8 mouse cellular contexts compared by ENCODE assay signal in the genomic region with DNA sequence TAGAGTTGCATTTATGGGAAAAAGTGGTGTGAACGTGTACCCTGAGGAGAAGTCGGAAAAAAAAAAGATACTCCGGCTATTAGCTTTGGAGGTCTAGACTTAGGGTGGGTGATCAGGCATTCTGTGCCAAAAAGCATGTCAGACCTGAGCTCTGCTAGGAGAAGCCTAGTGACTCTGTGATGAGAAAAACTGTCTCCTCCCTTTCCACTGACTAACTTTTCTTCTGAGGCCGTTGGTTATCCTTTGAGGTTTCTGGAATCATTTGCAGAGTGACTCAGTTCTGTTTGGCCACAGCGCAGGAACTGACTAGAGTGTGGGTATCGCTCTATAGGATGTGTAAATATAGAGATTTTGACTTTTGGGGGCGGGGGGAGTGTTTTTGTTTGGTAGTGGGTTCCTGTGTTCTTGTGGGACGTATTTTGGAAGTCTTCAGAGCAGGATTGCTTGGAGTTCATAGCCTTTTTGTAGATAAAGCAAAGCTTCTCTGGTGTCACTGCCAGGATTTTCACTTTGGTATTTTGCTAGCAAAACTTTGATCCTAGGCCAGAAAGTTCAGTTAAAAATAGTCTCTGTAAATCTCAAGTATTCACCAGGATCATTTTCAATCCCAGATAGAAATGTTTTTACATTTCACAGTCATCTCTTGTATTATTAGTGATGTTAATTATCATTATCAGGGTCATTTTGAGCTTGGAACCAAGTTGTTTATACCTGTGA. TPM values are rescaled to one million over a fixed set of nuclear protein-coding genes. Genes with fewer than 3 reads are reported as not detected.
DNase-seq lines count a peak whose midpoint lies in the region; ATAC-seq lines count a peak whose summit lies in the region.

No protein-coding gene starts in this region.

- peaks cover 22% of the 10 kb centered on the region for H3K4me1 ChIP-seq in forebrain, embryonic 16.5 days (replicated peaks; ENCODE audit: control insufficient read depth, insufficient read depth, low read length)
- peaks cover 34% of the 10 kb centered on the region for H3K4me1 ChIP-seq in limb, embryonic 10.5 days
- H3K4me1 ChIP-seq in neural tube, embryonic 15.5 days, result peaks cover 30% of the 10 kb centered on the region

- ATAC-seq in forebrain, embryonic 16.5 days, result no peak
- ATAC-seq in neural tube, embryonic 15.5 days (ENCODE audit: low FRiP score), result no peak

- no peaks in the 10 kb centered on the region for H3K9me3 ChIP-seq in forebrain, embryonic 16.5 days (ENCODE audit: control insufficient read depth, low read length)
- H3K9me3 ChIP-seq in limb, embryonic 10.5 days (replicated peaks), result no peaks in the 10 kb centered on the region
- H3K9me3 ChIP-seq in neural tube, embryonic 15.5 days (replicated peaks), result no peaks in the 10 kb centered on the region

- H3K9ac ChIP-seq in forebrain, embryonic 16.5 days (replicated peaks; ENCODE audit: low read depth, low read length), result peak overlapping the region; percentile 95
- peak overlapping the region; percentile 75 for H3K9ac ChIP-seq in neural tube, embryonic 15.5 days (replicated peaks)

- no peaks in the 10 kb centered on the region for H3K27me3 ChIP-seq in forebrain, embryonic 16.5 days (replicated peaks; ENCODE audit: control insufficient read depth, insufficient read depth, low read length)
- H3K27me3 ChIP-seq in limb, embryonic 10.5 days (ENCODE audit: low read depth, poor library complexity, severe bottlenecking), result no peaks in the 10 kb centered on the region
- H3K27me3 ChIP-seq in neural tube, embryonic 15.5 days (replicated peaks), result no peaks in the 10 kb centered on the region

- DNase-seq in kidney, adult 9 months, result peak; percentile 43
- no peak for DNase-seq in kidney, postnatal 25 days
- peak; percentile 62 for DNase-seq in adipocyte (ENCODE audit: low spot score)
- no peak for DNase-seq in limb, embryonic 10.5 days (ENCODE audit: low spot score)
- DNase-seq in right cerebral cortex, postnatal 25 days, result no peak
- DNase-seq in frontal cortex, postnatal 25 days (ENCODE audit: low spot score in 2 of 2), result no peak

- H3K4me3 ChIP-seq in forebrain, embryonic 16.5 days (replicated peaks; ENCODE audit: low read length), result peak overlapping the region; percentile 71
- peak overlapping the region; percentile 97 for H3K4me3 ChIP-seq in limb, embryonic 10.5 days
- peak overlapping the region; percentile 89 for H3K4me3 ChIP-seq in neural tube, embryonic 15.5 days (replicated peaks)

- WGBS in forebrain, embryonic 16.5 days, result 19% methylated on average over 8 of the region's 8 CpGs
- 33% methylated on average over 8 of the region's 8 CpGs for WGBS in limb, embryonic 10.5 days
- 19% methylated on average over 8 of the region's 8 CpGs for WGBS in neural tube, embryonic 15.5 days

- H3K36me3 ChIP-seq in forebrain, embryonic 16.5 days (ENCODE audit: control insufficient read depth, insufficient read depth), result no peaks in the 10 kb centered on the region
- no peaks in the 10 kb centered on the region for H3K36me3 ChIP-seq in limb, embryonic 10.5 days
- no peaks in the 10 kb centered on the region for H3K36me3 ChIP-seq in neural tube, embryonic 15.5 days

- H3K4me2 ChIP-seq in forebrain, embryonic 16.5 days (ENCODE audit: low read length), result peak overlapping the region; percentile 81
- peak overlapping the region; percentile 88 for H3K4me2 ChIP-seq in neural tube, embryonic 15.5 days

- no peak overlapping the region for H3K27ac ChIP-seq in forebrain, embryonic 16.5 days (ENCODE audit: low read length)
- H3K27ac ChIP-seq in limb, embryonic 10.5 days, result peak overlapping the region; percentile 96; the same call in 1 of the 2 replicates
- peak overlapping the region; percentile 96; the same call in 1 of the 2 replicates for H3K27ac ChIP-seq in neural tube, embryonic 15.5 days (replicated peaks)

RNA-seq across cellular contexts. Expression of a gene that starts 1.5 kb away (rescaled TPM):
- 15.6 and 15.9 TPM in 2 replicates for polyA plus RNA-seq in forebrain, embryonic 16.5 days (2015; fragmentation: Nextera tagmentation; extraction: Ambion mirVana)
- 10.1 and 12.5 TPM in 2 replicates for polyA plus RNA-seq in limb, embryonic 10.5 days (2016; fragmentation: Nextera tagmentation; extraction: Ambion mirVana)
- 13.5 and 13.7 TPM in 2 replicates for polyA plus RNA-seq in neural tube, embryonic 15.5 days (2015; fragmentation: Nextera tagmentation; extraction: Ambion mirVana)

Comparison
In these comparisons a context has a peak if more than half of its experiments do, and no peak if none do; other contexts are left out.
1. DNase-seq: peak in kidney, adult 9 months (single experiment) and adipocyte (single experiment); none in kidney, postnatal 25 days (0 of 2), limb, embryonic 10.5 days (single experiment), right cerebral cortex, postnatal 25 days (single experiment) and frontal cortex, postnatal 25 days (0 of 2).
2. Peak in every context shown above with its lines, with median percentiles within 50 percentile points of each other: H3K4me3 ChIP-seq.